Mouse (Mus musculus): ENCODE measurements around the gene Rabggta.

DNA sequence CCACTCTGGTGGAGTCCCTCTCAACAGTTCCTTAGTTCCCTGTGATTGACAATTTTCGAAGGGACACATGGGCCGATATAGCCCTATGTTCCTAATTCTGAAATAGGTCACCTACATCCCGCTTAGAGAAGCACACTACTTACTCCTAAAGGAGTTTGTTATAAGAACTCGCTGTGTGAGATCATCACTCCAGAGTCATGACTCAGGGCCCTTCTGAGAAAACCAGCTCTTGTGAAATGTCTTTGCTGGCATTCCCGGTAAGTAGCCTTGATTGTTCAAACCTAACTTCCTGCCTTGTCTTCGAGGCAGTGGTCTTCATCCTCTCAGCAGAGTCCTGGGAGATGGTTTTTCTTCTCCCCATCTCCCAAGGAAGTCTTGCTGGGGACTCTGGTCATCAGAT lies 46.5 kb upstream of the Rabggta start:
- TF ChIP-seq CTCF (IDR thresholded peaks at IDR 0.05; ENCODE audit: insufficient read depth, low read depth, low read length) (no peak), POLR2A (IDR thresholded peaks at IDR 0.05; ENCODE audit: insufficient read depth, low read depth, low read length) (no peak)

All from olfactory bulb, adult 2 months (tissue).